Mouse (Mus musculus): ENCODE results near the gene Vstm2l. TPM values are rescaled to one million over a fixed set of nuclear protein-coding genes. Genes with fewer than 3 reads are reported as not detected.

The Vstm2l gene
- polyA plus RNA-seq, 1 experiment, result not detected

- WGBS, result 55% methylated on average over 10 of the region's 10 CpGs
- DNase-seq, result no peak
- TF ChIP-seq CTCF (IDR thresholded peaks at IDR 0.05; ENCODE audit: insufficient read depth, low read length), result no peak
- no peak for TF ChIP-seq POLR2A (IDR thresholded peaks at IDR 0.05; ENCODE audit: borderline replicate concordance, extremely low read depth, low read depth, low read length)
- no peak overlapping the region for H3K4me3 ChIP-seq (replicated peaks; ENCODE audit: extremely low read depth, low read depth, low read length)
- H3K4me1 ChIP-seq (ENCODE audit: control insufficient read depth, insufficient read depth, low read length), result no peaks in the 10 kb centered on the region
Measured at GRCm38 (mm10) chr2:157887275-157888025, 27.0 kb upstream of the Vstm2l start.

DNA sequence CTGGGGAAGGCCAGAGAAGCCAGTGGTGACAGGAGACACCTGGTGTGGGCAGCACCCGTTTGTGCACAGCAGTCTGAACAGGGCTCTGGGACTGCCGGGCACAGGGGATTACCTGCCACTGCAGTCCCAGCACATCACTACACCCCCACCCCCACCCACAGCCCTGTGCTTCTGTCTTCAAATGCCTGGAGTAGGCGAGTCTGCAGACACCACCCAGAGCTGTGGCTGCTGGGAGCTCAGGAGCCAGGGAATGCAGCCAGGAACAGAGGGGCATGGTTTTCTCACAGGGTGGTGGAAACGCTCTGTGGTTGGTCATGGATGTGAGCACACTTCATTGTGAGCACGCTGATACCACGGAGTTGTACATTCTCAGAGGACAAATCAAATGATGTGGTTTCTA, 23.3 kb upstream of the Vstm2l start:
- no peak for DNase-seq
- H3K4me3 ChIP-seq (replicated peaks; ENCODE audit: extremely low read depth, low read depth, low read length), result no peak overlapping the region
- no peak for TF ChIP-seq POLR2A (IDR thresholded peaks at IDR 0.05; ENCODE audit: borderline replicate concordance, extremely low read depth, low read depth, low read length)
- no peak for TF ChIP-seq CTCF (IDR thresholded peaks at IDR 0.05; ENCODE audit: insufficient read depth, low read length)
- H3K4me1 ChIP-seq (ENCODE audit: control insufficient read depth, insufficient read depth, low read length), result no peaks in the 10 kb centered on the region
- WGBS, result 80% methylated on average over 6 of the region's 6 CpGs

DNA sequence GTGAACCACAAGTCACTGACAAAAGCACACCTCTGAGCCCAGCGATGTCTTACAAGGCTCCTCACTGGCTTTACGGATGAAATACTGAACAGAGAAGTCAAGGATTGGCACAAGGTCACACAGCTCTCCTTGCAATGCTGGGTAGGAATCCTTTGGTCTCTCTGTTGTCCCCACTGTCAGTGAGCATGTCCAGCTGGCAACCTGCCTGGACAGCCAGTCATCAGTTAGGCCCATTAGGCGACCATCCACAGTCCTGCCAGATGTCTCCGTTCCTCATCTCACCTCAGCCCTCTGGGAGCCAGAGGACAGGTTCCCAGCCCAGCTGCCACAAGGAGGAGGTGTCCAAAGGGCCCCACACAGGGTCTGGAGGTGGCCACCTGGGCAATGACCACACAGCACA, 17.3 kb upstream of the Vstm2l start:
- Histone ChIP-seq H3K4me3 (replicated peaks; ENCODE audit: extremely low read depth, low read depth, low read length) (no peak overlapping the region), H3K4me1 (ENCODE audit: control insufficient read depth, insufficient read depth, low read length) (no peaks in the 10 kb centered on the region)
- no peak for DNase-seq
- TF ChIP-seq CTCF (IDR thresholded peaks at IDR 0.05; ENCODE audit: insufficient read depth, low read length) (no peak), POLR2A (IDR thresholded peaks at IDR 0.05; ENCODE audit: borderline replicate concordance, extremely low read depth, low read depth, low read length) (no peak)
- 60% methylated on average over 4 of the region's 4 CpGs for WGBS

- DNase-seq, result peak; percentile 70
- Histone ChIP-seq H3K4me3 (replicated peaks; ENCODE audit: extremely low read depth, low read depth, low read length) (no peak overlapping the region), H3K4me1 (ENCODE audit: control insufficient read depth, insufficient read depth, low read length) (no peaks in the 10 kb centered on the region)
- WGBS, result 1% methylated on average over 16 of the region's 16 CpGs
- TF ChIP-seq CTCF (IDR thresholded peaks at IDR 0.05; ENCODE audit: insufficient read depth, low read length) (peak; percentile 18; the same call in 1 of the 2 replicates), POLR2A (IDR thresholded peaks at IDR 0.05; ENCODE audit: borderline replicate concordance, extremely low read depth, low read depth, low read length) (no peak)
Measured at GRCm38 (mm10) chr2:157913204-157913636, 1.2 kb upstream of the Vstm2l start.

GRCm38 (mm10) chr2:157913705-157914104, 748 bp upstream of the Vstm2l start:
- no peak overlapping the region for H3K4me3 ChIP-seq (replicated peaks; ENCODE audit: extremely low read depth, low read depth, low read length)
- DNase-seq, result no peak
- WGBS, result 5% methylated on average over 4 of the region's 4 CpGs
- no peak for TF ChIP-seq POLR2A (IDR thresholded peaks at IDR 0.05; ENCODE audit: borderline replicate concordance, extremely low read depth, low read depth, low read length)
- no peak for TF ChIP-seq CTCF (IDR thresholded peaks at IDR 0.05; ENCODE audit: insufficient read depth, low read length)
- no peaks in the 10 kb centered on the region for H3K4me1 ChIP-seq (ENCODE audit: control insufficient read depth, insufficient read depth, low read length)

DNA sequence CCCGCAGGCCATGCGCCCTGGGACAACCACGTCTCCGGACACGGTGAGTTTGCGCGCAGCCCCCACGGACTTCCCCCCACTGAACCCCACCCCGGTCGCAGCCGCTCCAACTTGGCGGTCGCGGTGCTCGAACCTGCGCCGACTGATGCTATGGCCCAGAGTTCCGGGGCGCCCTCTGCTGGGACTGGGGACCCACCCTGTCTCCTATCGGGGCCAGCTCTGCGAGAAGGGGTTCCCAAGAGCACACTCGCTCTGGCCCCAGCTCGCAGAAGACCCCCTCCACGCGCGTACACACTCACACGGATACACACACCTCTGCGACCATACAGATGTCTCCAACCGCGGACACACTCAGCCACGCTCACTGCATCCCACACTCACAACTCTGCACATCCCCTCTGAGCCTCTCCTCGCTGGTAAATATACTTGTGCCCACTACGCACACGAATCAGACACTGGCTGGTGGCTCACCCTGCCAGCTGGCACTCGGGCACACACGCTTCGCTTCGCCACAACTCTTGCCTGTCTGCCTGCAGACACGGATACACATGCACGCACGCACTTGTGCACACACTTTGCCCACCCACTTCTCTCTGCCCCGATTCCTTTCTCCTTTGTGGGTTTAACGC, 550 bp downstream of the Vstm2l start:
- Histone ChIP-seq H3K4me1 (ENCODE audit: control insufficient read depth, insufficient read depth, low read length) (no peaks in the 10 kb centered on the region), H3K4me3 (replicated peaks; ENCODE audit: extremely low read depth, low read depth, low read length) (no peak overlapping the region)
- TF ChIP-seq POLR2A (IDR thresholded peaks at IDR 0.05; ENCODE audit: borderline replicate concordance, extremely low read depth, low read depth, low read length) (no peak), CTCF (IDR thresholded peaks at IDR 0.05; ENCODE audit: insufficient read depth, low read length) (no peak)
- DNase-seq, result no peak
- 43% methylated on average over 43 of the region's 43 CpGs for WGBS

- Histone ChIP-seq H3K4me3 (replicated peaks; ENCODE audit: extremely low read depth, low read depth, low read length) (no peak overlapping the region), H3K4me1 (ENCODE audit: control insufficient read depth, insufficient read depth, low read length) (no peaks in the 10 kb centered on the region)
- DNase-seq, result no peak
- TF ChIP-seq POLR2A (IDR thresholded peaks at IDR 0.05; ENCODE audit: borderline replicate concordance, extremely low read depth, low read depth, low read length), result no peak
- TF ChIP-seq CTCF (IDR thresholded peaks at IDR 0.05; ENCODE audit: insufficient read depth, low read length), result no peak
- 10% methylated on average over 10 of the region's 10 CpGs for WGBS
Measured at GRCm38 (mm10) chr2:157918529-157918928, 4.1 kb downstream of the Vstm2l start.

GRCm38 (mm10) chr2:157921551-157921950, 7.1 kb downstream of the Vstm2l start:
- 59% methylated on average over 7 of the region's 7 CpGs for WGBS
- no peak for DNase-seq
- Histone ChIP-seq H3K4me1 (ENCODE audit: control insufficient read depth, insufficient read depth, low read length) (no peaks in the 10 kb centered on the region), H3K4me3 (replicated peaks; ENCODE audit: extremely low read depth, low read depth, low read length) (no peak overlapping the region)
- TF ChIP-seq CTCF (IDR thresholded peaks at IDR 0.05; ENCODE audit: insufficient read depth, low read length) (no peak), POLR2A (IDR thresholded peaks at IDR 0.05; ENCODE audit: borderline replicate concordance, extremely low read depth, low read depth, low read length) (no peak)

DNA sequence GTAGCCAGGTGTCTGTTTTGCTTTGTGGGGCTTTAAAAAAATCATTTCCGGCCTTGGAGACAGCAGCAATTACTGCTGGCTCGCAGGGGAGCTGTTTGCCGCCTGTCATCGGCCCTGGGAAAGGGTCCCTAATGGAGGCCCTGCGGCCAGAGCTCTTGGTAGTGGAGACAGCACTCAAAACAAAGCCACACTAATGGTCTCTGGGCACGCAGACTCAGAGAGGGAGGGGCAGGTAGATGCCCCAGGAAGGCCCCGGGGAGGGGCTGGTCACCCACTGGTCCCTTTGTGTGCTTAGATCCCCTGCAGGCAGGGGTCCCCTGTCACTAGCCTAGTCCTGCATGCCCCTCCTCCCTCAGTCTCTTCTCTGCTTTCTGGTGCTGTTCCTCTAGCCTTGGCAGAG, 9.0 kb downstream of the Vstm2l start:
- H3K4me1 ChIP-seq (ENCODE audit: control insufficient read depth, insufficient read depth, low read length), result no peaks in the 10 kb centered on the region
- DNase-seq, result no peak
- TF ChIP-seq POLR2A (IDR thresholded peaks at IDR 0.05; ENCODE audit: borderline replicate concordance, extremely low read depth, low read depth, low read length), result no peak
- TF ChIP-seq CTCF (IDR thresholded peaks at IDR 0.05; ENCODE audit: insufficient read depth, low read length), result no peak
- 8% methylated on average over 7 of the region's 7 CpGs for WGBS
- no peak overlapping the region for H3K4me3 ChIP-seq (replicated peaks; ENCODE audit: extremely low read depth, low read depth, low read length)

DNA sequence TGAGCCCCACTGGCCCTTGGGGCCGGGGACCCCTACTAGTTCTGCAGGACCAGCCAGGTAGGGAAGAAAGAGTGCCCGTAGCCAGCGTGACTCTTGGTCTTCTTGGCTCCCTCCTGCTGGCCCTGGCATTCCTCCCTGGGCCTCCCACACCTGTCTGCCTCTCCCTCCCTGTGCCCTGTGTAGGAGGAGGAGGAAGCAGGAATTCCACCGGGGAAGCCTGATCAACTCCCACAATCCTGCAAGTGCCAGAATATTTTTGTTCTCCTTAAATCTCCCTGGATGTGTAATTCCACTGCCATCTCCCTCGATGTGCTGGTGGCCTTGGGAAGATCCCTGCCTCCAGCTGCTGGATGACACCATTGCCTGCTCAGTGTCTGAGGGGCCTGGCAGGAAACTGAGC, 10.1 kb downstream of the Vstm2l start:
- TF ChIP-seq CTCF (IDR thresholded peaks at IDR 0.05; ENCODE audit: insufficient read depth, low read length) (no peak), POLR2A (IDR thresholded peaks at IDR 0.05; ENCODE audit: borderline replicate concordance, extremely low read depth, low read depth, low read length) (no peak)
- H3K4me1 ChIP-seq (ENCODE audit: control insufficient read depth, insufficient read depth, low read length), result no peaks in the 10 kb centered on the region
- 52% methylated on average over 5 of the region's 5 CpGs for WGBS
- no peak overlapping the region for H3K4me3 ChIP-seq (replicated peaks; ENCODE audit: extremely low read depth, low read depth, low read length)
- DNase-seq, result no peak
